In the genomic region with DNA sequence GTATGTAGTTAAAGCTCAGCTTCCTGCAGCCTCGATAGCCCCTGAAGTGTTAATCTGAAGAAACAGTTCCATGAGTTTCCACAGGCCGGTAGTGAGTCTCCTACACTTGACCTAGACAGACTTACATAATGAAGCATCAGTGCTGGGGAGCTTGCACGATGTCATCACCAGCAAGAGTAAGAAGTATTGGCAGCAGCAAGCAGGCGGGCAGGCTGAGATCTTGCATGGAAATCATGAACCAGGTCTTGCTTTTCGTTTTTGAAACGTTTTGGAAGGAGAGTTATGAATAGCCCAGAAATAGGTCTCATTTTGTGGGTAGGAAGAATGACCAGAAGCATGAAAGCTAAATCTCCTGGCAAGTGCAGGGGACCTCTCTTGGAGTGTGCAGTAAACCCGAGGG, we compare ENCODE assay signal across 9 mouse cellular contexts. TPM values are rescaled to one million over a fixed set of nuclear protein-coding genes. Genes with fewer than 3 reads are reported as not detected.
DNase-seq lines count a peak whose midpoint lies in the region; ATAC-seq lines count a peak whose summit lies in the region.
"Had no signal": no experiment of that assay in that cellular context is flagged by ENCODE, and none has a peak within 500 bp of the region (broad histone marks: within the 10 kb centered on the region; RNA-seq: fewer than 3 reads in every experiment).

Gene Scn1a (minus strand): TSS at position 130 of the 400 bp plus-strand sequence.

- ATAC-seq in forebrain, embryonic 11.5 days (replicated peaks; ENCODE audit: low FRiP score), result no peak
- ATAC-seq in inflammation-experienced regulatory T-cells, adult 6 months, result no peak

- no peaks in the 10 kb centered on the region for H3K4me1 ChIP-seq in forebrain, embryonic 11.5 days (replicated peaks; ENCODE audit: control insufficient read depth, insufficient read depth, low read length)

- no peaks in the 10 kb centered on the region for H3K36me3 ChIP-seq in forebrain, embryonic 11.5 days (ENCODE audit: control insufficient read depth, insufficient read depth, low read length)

- H3K9me3 ChIP-seq in forebrain, embryonic 11.5 days (ENCODE audit: control insufficient read depth, low read length), result no peaks in the 10 kb centered on the region

- peak; percentile 52 for DNase-seq in right cerebral cortex, adult 18-20 months
- DNase-seq in right cerebral cortex, postnatal 14 days, result no peak
- DNase-seq in forebrain, embryonic 11.5 days (ENCODE audit: low spot score), result no peak
- DNase-seq in layer of hippocampus, postnatal 25 days (ENCODE audit: extremely low spot score in 1 of 2, low spot score in 1 of 2), result no peak
- peak; percentile 19 for DNase-seq in neural tube, embryonic 10.5 days (ENCODE audit: extremely low spot score, low spot score)
- DNase-seq in lung, postnatal 4 days, result no peak
- DNase-seq in kidney, postnatal 10 days, result no peak

- peak within 1 kb of the TSS; percentile 25 for H3K4me3 ChIP-seq in forebrain, embryonic 11.5 days (ENCODE audit: low read depth, low read length)

- H3K4me2 ChIP-seq in forebrain, embryonic 11.5 days (ENCODE audit: low read depth, low read length, severe bottlenecking), result peak within 1 kb of the TSS; percentile 69

- WGBS in forebrain, embryonic 11.5 days, result 15% methylated on average over 7 of the region's 7 CpGs

- H3K27me3 ChIP-seq in forebrain, embryonic 11.5 days (ENCODE audit: control insufficient read depth, insufficient read depth, low read length), result no peaks in the 10 kb centered on the region; the same call in 1 of the 2 replicates

- peak within 1 kb of the TSS; percentile 23; the same call in 1 of the 2 replicates for H3K9ac ChIP-seq in forebrain, embryonic 11.5 days (ENCODE audit: low read length)

- H3K27ac ChIP-seq in forebrain, embryonic 11.5 days (ENCODE audit: low read depth, low read length), result no peak within 1 kb of the TSS

RNA-seq across cellular contexts. Expression of gene Scn1a, which starts in this region (rescaled TPM):
- polyA plus RNA-seq in forebrain, embryonic 11.5 days (2014; fragmentation: Nextera tagmentation; extraction: Ambion mirVana), result 1.8 and 2.0 TPM in 2 replicates
- 10 to 100 TPM; 57.0 to 60.6 TPM for total RNA-seq in layer of hippocampus, postnatal 25 days (2021)
- polyA plus RNA-seq in inflammation-experienced regulatory T-cells, adult 6 months (2017; shearing (Covaris generic)), result not detected
- total RNA-seq: liver, adult 2 months had no signal
- polyA plus RNA-seq: liver, adult 2 months had no signal

Comparison
In these comparisons a context has a peak if more than half of its experiments do, and no peak if none do; other contexts are left out.
1. DNase-seq: peak in right cerebral cortex, adult 18-20 months (single experiment) and neural tube, embryonic 10.5 days (single experiment); none in right cerebral cortex, postnatal 14 days (single experiment), forebrain, embryonic 11.5 days (single experiment), layer of hippocampus, postnatal 25 days (0 of 2), lung, postnatal 4 days (0 of 2) and kidney, postnatal 10 days (single experiment).